Mouse (Mus musculus) CD4-positive, CD25-positive, alpha-beta regulatory T cell, adult 9 weeks (primary cell): ENCODE results near the gene Cxcl16. TPM values are rescaled to one million over a fixed set of nuclear protein-coding genes. Genes with fewer than 3 reads are reported as not detected.

Experiments
- polyA plus RNA-seq: library from polyadenylated mRNA; unstranded; fragments of 100-300 nt; shearing (Covaris generic); gene quantifications from one replicate; pipeline ENCODE4 v1.2.1, GENCODE M21; 2017

Gene Cxcl16
- 1.0 TPM for polyA plus RNA-seq

DNA sequence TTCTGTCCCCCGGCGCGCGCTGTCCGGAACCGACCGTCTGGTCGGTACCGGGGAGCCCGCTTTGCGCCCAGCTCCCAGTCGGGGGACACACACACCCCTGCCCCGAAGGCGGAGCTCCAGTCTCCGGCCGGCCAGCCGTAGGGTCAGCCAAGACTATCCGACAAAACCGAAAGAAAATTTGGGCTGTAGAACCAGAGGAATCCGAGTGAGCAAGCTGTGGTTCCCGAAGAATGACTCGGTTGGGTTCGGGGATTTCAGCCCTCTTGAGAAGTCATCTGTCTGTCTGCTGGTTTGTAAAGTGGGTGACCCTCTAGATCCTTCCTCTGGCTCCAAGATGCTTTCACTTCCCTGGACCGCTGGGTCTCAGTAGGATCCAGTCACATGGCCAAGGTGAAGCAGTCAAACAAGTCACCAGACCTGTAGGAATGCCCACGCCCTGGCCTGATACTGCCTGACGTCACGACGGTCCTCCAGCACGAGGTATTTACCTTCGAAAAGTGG is at the start of gene Cxcl16:
TSS of gene Cxcl16 (minus strand) at position 384 of the 501 bp plus-strand sequence.

DNA sequence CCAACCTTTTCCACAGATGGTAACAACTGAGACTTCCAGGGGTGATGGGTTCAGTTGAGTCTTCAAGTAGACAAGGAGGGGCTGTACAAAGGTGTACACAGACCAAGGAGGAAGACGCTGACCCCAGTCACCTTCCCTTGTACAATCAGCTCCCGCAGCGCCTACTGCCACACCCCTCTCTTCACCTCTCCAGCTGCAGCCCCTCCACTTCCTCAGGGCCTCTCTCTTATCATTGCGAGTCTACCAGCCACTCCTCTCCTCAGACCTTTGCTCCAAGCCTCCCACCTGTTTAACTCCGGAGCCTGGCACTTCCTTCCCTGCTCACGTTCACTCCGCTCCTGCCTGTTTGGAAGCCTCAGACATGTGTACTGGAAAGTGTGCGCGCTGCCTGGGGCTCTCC is 45.2 kb upstream of the Cxcl16 start, which contains the start of gene Tm4sf5:
TSS of gene Tm4sf5 (plus strand) at position 275 of the 400 bp plus-strand sequence.

GRCm38 (mm10) chr11:70458688-70459600 is 840 bp downstream of the Cxcl16 start, which contains the start of gene Zmynd15:
Gene Zmynd15, plus strand, starts transcription at chr11:70459433.

GRCm38 (mm10) chr11:70451797-70452498 is 7.8 kb downstream of the Cxcl16 start, which contains the start of gene Med11:
Gene Med11, plus strand, starts transcription at chr11:70451919.

GRCm38 (mm10) chr11:70432048-70432894 is 27.5 kb downstream of the Cxcl16 start, which contains the start of gene Arrb2:
Gene Arrb2, plus strand, starts transcription at chr11:70432635.

GRCm38 (mm10) chr11:70409594-70410296 is 50.0 kb downstream of the Cxcl16 start, which contains the start of gene Pelp1:
Gene Pelp1, minus strand, starts transcription at chr11:70410031.

Other genes starting within 250 kb of the Cxcl16 start
- gene Slc16a11, start 247.2 kb downstream of the Cxcl16 start, polyA plus RNA-seq = not detected
- gene Slc16a13, start 238.9 kb downstream of the Cxcl16 start, polyA plus RNA-seq = 4.2 TPM
- gene Bcl6b, start 230.2 kb downstream of the Cxcl16 start, polyA plus RNA-seq = 0.11 TPM
- gene 0610010K14Rik, start 222.1 kb downstream of the Cxcl16 start, polyA plus RNA-seq = 189 TPM
- 4.1 TPM for gene Gm21988, start 220.2 kb downstream of the Cxcl16 start, polyA plus RNA-seq
- 325 TPM for gene Rnasek, start 220.1 kb downstream of the Cxcl16 start, polyA plus RNA-seq
- 0.12 TPM for gene Alox12, start 204.6 kb downstream of the Cxcl16 start, polyA plus RNA-seq
- gene Alox12e, start 137.4 kb downstream of the Cxcl16 start, polyA plus RNA-seq = not detected
- gene Alox15, start 108.0 kb downstream of the Cxcl16 start, polyA plus RNA-seq = 0.41 TPM
- 16.2 TPM for gene Pelp1, start 50.0 kb downstream of the Cxcl16 start, polyA plus RNA-seq
- 189 TPM for gene Arrb2, start 27.3 kb downstream of the Cxcl16 start, polyA plus RNA-seq
- gene Med11, start 8.1 kb downstream of the Cxcl16 start, polyA plus RNA-seq = 92.8 TPM
- not detected for gene Zmynd15, start 551 bp downstream of the Cxcl16 start, polyA plus RNA-seq
- 3.0 TPM for gene Tm4sf5, start 45.3 kb upstream of the Cxcl16 start, polyA plus RNA-seq
- not detected for gene Vmo1, start 54.6 kb upstream of the Cxcl16 start, polyA plus RNA-seq
- gene Gltpd2, start 59.2 kb upstream of the Cxcl16 start, polyA plus RNA-seq = not detected
- gene Psmb6, start 65.4 kb upstream of the Cxcl16 start, polyA plus RNA-seq = 416 TPM
- gene Gm40193, start 73.0 kb upstream of the Cxcl16 start, polyA plus RNA-seq = not detected
- 2.6 TPM for gene Pld2, start 80.1 kb upstream of the Cxcl16 start, polyA plus RNA-seq
- gene Mink1, start 102.9 kb upstream of the Cxcl16 start, polyA plus RNA-seq = 8.6 TPM
- 0.50 TPM for gene 4930544D05Rik, start 155.9 kb upstream of the Cxcl16 start, polyA plus RNA-seq
- gene Chrne, start 159.2 kb upstream of the Cxcl16 start, polyA plus RNA-seq = 2.3 TPM
- gene Gp1ba, start 179.1 kb upstream of the Cxcl16 start, polyA plus RNA-seq = 0.10 TPM
- gene Rnf167, start 187.3 kb upstream of the Cxcl16 start, polyA plus RNA-seq = 454 TPM
- 131 TPM for gene Slc25a11, start 187.5 kb upstream of the Cxcl16 start, polyA plus RNA-seq
- 2,554 TPM for gene Pfn1, start 194.7 kb upstream of the Cxcl16 start, polyA plus RNA-seq
- 22.9 TPM for gene Eno3, start 197.2 kb upstream of the Cxcl16 start, polyA plus RNA-seq
- 91.0 TPM for gene Spag7, start 209.4 kb upstream of the Cxcl16 start, polyA plus RNA-seq
- 53.2 TPM for gene Camta2, start 228.1 kb upstream of the Cxcl16 start, polyA plus RNA-seq
- 0.86 TPM for gene Inca1, start 240.2 kb upstream of the Cxcl16 start, polyA plus RNA-seq
- 0.47 TPM for gene Kif1c, start 240.6 kb upstream of the Cxcl16 start, polyA plus RNA-seq